Mouse (Mus musculus): ENCODE measurements around the gene Dnase1l3.

The Dnase1l3 gene

GRCm38 (mm10) chr14:7934166-7934565 is 60.2 kb downstream of the Dnase1l3 start:
- no peak for DNase-seq (ENCODE audit: low spot score in 2 of 2)

GRCm38 (mm10) chr14:7932151-7932550 is 62.2 kb downstream of the Dnase1l3 start:
- no peak for DNase-seq (ENCODE audit: low spot score in 2 of 2)

GRCm38 (mm10) chr14:7929029-7929428 is 65.3 kb downstream of the Dnase1l3 start:
- no peak for DNase-seq (ENCODE audit: low spot score in 2 of 2)

- DNase-seq (ENCODE audit: low spot score in 2 of 2), result no peak
These were observed 66.0 kb downstream of the Dnase1l3 start for GRCm38 (mm10) chr14:7928362-7928761.

- DNase-seq (ENCODE audit: low spot score in 2 of 2), result no peak
These were observed 70.7 kb downstream of the Dnase1l3 start for GRCm38 (mm10) chr14:7923635-7924034.

GRCm38 (mm10) chr14:7921459-7921858 is 72.9 kb downstream of the Dnase1l3 start:
- DNase-seq (ENCODE audit: low spot score in 2 of 2), result no peak

GRCm38 (mm10) chr14:7919921-7920320 is 74.5 kb downstream of the Dnase1l3 start:
- DNase-seq (ENCODE audit: low spot score in 2 of 2), result no peak

GRCm38 (mm10) chr14:7919309-7919708 is 75.1 kb downstream of the Dnase1l3 start:
- no peak for DNase-seq (ENCODE audit: low spot score in 2 of 2)

GRCm38 (mm10) chr14:7918150-7918991 is 76.0 kb downstream of the Dnase1l3 start:
- DNase-seq (ENCODE audit: low spot score in 2 of 2), result no peak
